Mouse (Mus musculus): ENCODE measurements around the gene Bmf. TPM values are rescaled to one million over a fixed set of nuclear protein-coding genes. Genes with fewer than 3 reads are reported as not detected.

The Bmf gene
- polyA plus RNA-seq (2016; fragmentation: Nextera tagmentation; extraction: Ambion mirVana) = 5.6 and 6.0 TPM in 2 replicates

- Histone ChIP-seq H3K4me3 (peak within 1 kb of the TSS; percentile 93), H3K36me3 (replicated peaks) (no peaks in the 10 kb centered on the region), H3K4me1 (peaks cover 58% of the 10 kb centered on the region), H3K9me3 (no peaks in the 10 kb centered on the region), H3K27me3 (replicated peaks; ENCODE audit: low read depth, poor library complexity, severe bottlenecking) (peaks cover 16% of the 10 kb centered on the region; the same call in 1 of the 2 replicates), H3K27ac (replicated peaks) (peak within 1 kb of the TSS; percentile 91)
- 1% methylated on average over 45 of the region's 45 CpGs for WGBS
- peak; percentile 98 for DNase-seq (ENCODE audit: low spot score)
Observed at GRCm38 (mm10) chr2:118549507-118550473, at the start of gene Bmf. Gene Bmf, minus strand, starts transcription at chr2:118549687.

GRCm38 (mm10) chr2:118599087-118599486 is 49.6 kb upstream of the Bmf start:
- Histone ChIP-seq H3K27me3 (replicated peaks; ENCODE audit: low read depth, poor library complexity, severe bottlenecking) (no peaks in the 10 kb centered on the region), H3K36me3 (replicated peaks) (peaks cover 44% of the 10 kb centered on the region), H3K27ac (replicated peaks) (peak overlapping the region; percentile 91), H3K9me3 (no peaks in the 10 kb centered on the region), H3K4me3 (peak overlapping the region; percentile 80), H3K4me1 (peaks cover 34% of the 10 kb centered on the region)
- peak; percentile 22 for DNase-seq (ENCODE audit: low spot score)
- WGBS = 50% methylated on average over 5 of the region's 5 CpGs

- 6% methylated on average over 41 of the region's 41 CpGs for WGBS
- Histone ChIP-seq H3K4me3 (peak within 1 kb of the TSS; percentile 80), H3K4me1 (peaks cover 34% of the 10 kb centered on the region), H3K9me3 (no peaks in the 10 kb centered on the region), H3K36me3 (replicated peaks) (peaks cover 32% of the 10 kb centered on the region), H3K27ac (replicated peaks) (peak within 1 kb of the TSS; percentile 91), H3K27me3 (replicated peaks; ENCODE audit: low read depth, poor library complexity, severe bottlenecking) (no peaks in the 10 kb centered on the region)
- peak; percentile 93 for DNase-seq (ENCODE audit: low spot score)
Observed at GRCm38 (mm10) chr2:118597673-118598568, 48.4 kb upstream of the Bmf start, which contains the start of gene Bub1b. Gene Bub1b, plus strand, starts transcription at chr2:118598211.

GRCm38 (mm10) chr2:118591083-118591482 is 41.6 kb upstream of the Bmf start:
- DNase-seq (ENCODE audit: low spot score) = no peak
- H3K9me3 ChIP-seq = no peaks in the 10 kb centered on the region
- WGBS = 89% methylated on average over 4 of the region's 4 CpGs
- H3K36me3 ChIP-seq (replicated peaks) = no peaks in the 10 kb centered on the region
- no peak overlapping the region for H3K4me3 ChIP-seq
- H3K27me3 ChIP-seq (replicated peaks; ENCODE audit: low read depth, poor library complexity, severe bottlenecking) = 0 out of 2 replicates have a peak, but pooled peaks cover 4% of the 10 kb centered on the region
- no peak overlapping the region for H3K27ac ChIP-seq (replicated peaks)
- H3K4me1 ChIP-seq = peaks cover 2% of the 10 kb centered on the region; the same call in 1 of the 2 replicates

- Histone ChIP-seq H3K4me3 (no peak overlapping the region), H3K27ac (replicated peaks) (no peak overlapping the region), H3K27me3 (replicated peaks; ENCODE audit: low read depth, poor library complexity, severe bottlenecking) (0 out of 2 replicates have a peak, but pooled peaks cover 4% of the 10 kb centered on the region), H3K9me3 (no peaks in the 10 kb centered on the region), H3K36me3 (replicated peaks) (no peaks in the 10 kb centered on the region), H3K4me1 (peaks cover 6% of the 10 kb centered on the region; the same call in 1 of the 2 replicates)
- DNase-seq (ENCODE audit: low spot score) = no peak
- 67% methylated on average over 3 of the region's 3 CpGs for WGBS
Observed at GRCm38 (mm10) chr2:118587686-118588085, 38.2 kb upstream of the Bmf start.

GRCm38 (mm10) chr2:118586013-118586412 is 36.5 kb upstream of the Bmf start:
- Histone ChIP-seq H3K36me3 (replicated peaks) (no peaks in the 10 kb centered on the region), H3K4me3 (no peak overlapping the region), H3K4me1 (peaks cover 6% of the 10 kb centered on the region; the same call in 1 of the 2 replicates), H3K27me3 (replicated peaks; ENCODE audit: low read depth, poor library complexity, severe bottlenecking) (0 out of 2 replicates have a peak, but pooled peaks cover 4% of the 10 kb centered on the region), H3K27ac (replicated peaks) (no peak overlapping the region), H3K9me3 (no peaks in the 10 kb centered on the region)
- WGBS = 65% methylated on average over 5 of the region's 5 CpGs
- DNase-seq (ENCODE audit: low spot score) = peak; percentile 23

- no peak for DNase-seq (ENCODE audit: low spot score)
- H3K4me3 ChIP-seq = no peak overlapping the region
- H3K4me1 ChIP-seq = 0 out of 2 replicates have a peak, but pooled peaks cover 3% of the 10 kb centered on the region
- H3K36me3 ChIP-seq (replicated peaks) = no peaks in the 10 kb centered on the region
- H3K9me3 ChIP-seq = no peaks in the 10 kb centered on the region
- WGBS = 86% methylated on average over 3 of the region's 3 CpGs
- H3K27me3 ChIP-seq (replicated peaks; ENCODE audit: low read depth, poor library complexity, severe bottlenecking) = no peaks in the 10 kb centered on the region
- no peak overlapping the region for H3K27ac ChIP-seq (replicated peaks)
Observed at GRCm38 (mm10) chr2:118573135-118573534, 23.6 kb upstream of the Bmf start.

GRCm38 (mm10) chr2:118572183-118572836 is 22.8 kb upstream of the Bmf start:
- Histone ChIP-seq H3K36me3 (replicated peaks) (no peaks in the 10 kb centered on the region), H3K27me3 (replicated peaks; ENCODE audit: low read depth, poor library complexity, severe bottlenecking) (no peaks in the 10 kb centered on the region), H3K27ac (replicated peaks) (no peak overlapping the region; the same call in 1 of the 2 replicates), H3K9me3 (no peaks in the 10 kb centered on the region), H3K4me3 (no peak overlapping the region), H3K4me1 (0 out of 2 replicates have a peak, but pooled peaks cover 3% of the 10 kb centered on the region)
- DNase-seq (ENCODE audit: low spot score) = no peak
- WGBS = 70% methylated on average over 8 of the region's 9 CpGs

GRCm38 (mm10) chr2:118570939-118571338 is 21.5 kb upstream of the Bmf start:
- Histone ChIP-seq H3K4me3 (no peak overlapping the region), H3K27ac (replicated peaks) (no peak overlapping the region)
- WGBS = 85% methylated on average over 2 of the region's 2 CpGs

GRCm38 (mm10) chr2:118567179-118567578 is 17.7 kb upstream of the Bmf start:
- Histone ChIP-seq H3K4me3 (no peak overlapping the region), H3K4me1 (no peaks in the 10 kb centered on the region), H3K27ac (replicated peaks) (no peak overlapping the region), H3K36me3 (replicated peaks) (peaks cover 18% of the 10 kb centered on the region), H3K27me3 (replicated peaks; ENCODE audit: low read depth, poor library complexity, severe bottlenecking) (no peaks in the 10 kb centered on the region), H3K9me3 (no peaks in the 10 kb centered on the region)
- WGBS = 90% methylated on average over 8 of the region's 8 CpGs
- DNase-seq (ENCODE audit: low spot score) = no peak

More at GRCm38 (mm10) chr2:118570939-118571338, 21.5 kb upstream of the Bmf start:
- Histone ChIP-seq H3K27me3 (replicated peaks; ENCODE audit: low read depth, poor library complexity, severe bottlenecking) (no peaks in the 10 kb centered on the region), H3K36me3 (replicated peaks) (no peaks in the 10 kb centered on the region), H3K4me1 (0 out of 2 replicates have a peak, but pooled peaks cover 3% of the 10 kb centered on the region), H3K9me3 (no peaks in the 10 kb centered on the region)
- no peak for DNase-seq (ENCODE audit: low spot score)

- WGBS = 87% methylated on average over 3 of the region's 3 CpGs
- Histone ChIP-seq H3K4me1 (no peaks in the 10 kb centered on the region), H3K36me3 (replicated peaks) (peaks cover 39% of the 10 kb centered on the region), H3K27ac (replicated peaks) (no peak overlapping the region), H3K4me3 (no peak overlapping the region), H3K9me3 (no peaks in the 10 kb centered on the region), H3K27me3 (replicated peaks; ENCODE audit: low read depth, poor library complexity, severe bottlenecking) (no peaks in the 10 kb centered on the region)
- DNase-seq (ENCODE audit: low spot score) = no peak
Observed at GRCm38 (mm10) chr2:118562431-118562830, 12.9 kb upstream of the Bmf start.

All from embryonic facial prominence, embryonic 10.5 days (tissue).